Mouse (Mus musculus): ENCODE data around the gene Pklr. TPM values are rescaled to one million over a fixed set of nuclear protein-coding genes. Genes with fewer than 3 reads are reported as not detected.
A peak's percentile ranks its signal among the peaks of the same experiment; 100 is the strongest.

The Pklr gene
- polyA plus RNA-seq, 1 experiment from 2014 or later: 0.66 TPM

- Histone ChIP-seq H3K36me3 (ENCODE audit: control insufficient read depth, insufficient read depth, low read length) (no peaks in the 10 kb centered on the region), H3K9me3 (ENCODE audit: control insufficient read depth, low read length) (no peaks in the 10 kb centered on the region), H3K9ac (replicated peaks; ENCODE audit: low read depth, low read length) (no peak overlapping the region), H3K4me2 (ENCODE audit: low read depth, low read length) (no peak overlapping the region), H3K27ac (ENCODE audit: low read depth, low read length) (no peak overlapping the region), H3K4me3 (ENCODE audit: low read depth, low read length) (no peak overlapping the region), H3K4me1 (ENCODE audit: control insufficient read depth, insufficient read depth, low read length) (no peaks in the 10 kb centered on the region), H3K27me3 (ENCODE audit: control insufficient read depth, insufficient read depth, low read length) (no peaks in the 10 kb centered on the region)
- ATAC-seq (ENCODE audit: low read depth): no peak
- whole genome bisulfite sequencing: 76% methylated on average over 1 of the region's 1 CpGs
These were observed 27.8 kb upstream of the Pklr start for GRCm38 (mm10) chr3:89108146-89108545.

GRCm38 (mm10) chr3:89113058-89113457, 22.9 kb upstream of the Pklr start:
- Histone ChIP-seq H3K9ac (replicated peaks; ENCODE audit: low read depth, low read length) (no peak overlapping the region), H3K27me3 (ENCODE audit: control insufficient read depth, insufficient read depth, low read length) (no peaks in the 10 kb centered on the region), H3K4me2 (ENCODE audit: low read depth, low read length) (no peak overlapping the region), H3K36me3 (ENCODE audit: control insufficient read depth, insufficient read depth, low read length) (no peaks in the 10 kb centered on the region), H3K4me1 (ENCODE audit: control insufficient read depth, insufficient read depth, low read length) (no peaks in the 10 kb centered on the region), H3K9me3 (ENCODE audit: control insufficient read depth, low read length) (no peaks in the 10 kb centered on the region), H3K4me3 (ENCODE audit: low read depth, low read length) (no peak overlapping the region), H3K27ac (ENCODE audit: low read depth, low read length) (no peak overlapping the region)
- no peak for ATAC-seq (ENCODE audit: low read depth)
- 90% methylated on average over 4 of the region's 4 CpGs for WGBS

GRCm38 (mm10) chr3:89115522-89115921, 20.4 kb upstream of the Pklr start:
- no peaks in the 10 kb centered on the region for H3K27me3 ChIP-seq (ENCODE audit: control insufficient read depth, insufficient read depth, low read length)
- no peak for ATAC-seq (ENCODE audit: low read depth)
- WGBS: 0% methylated on average over 2 of the region's 2 CpGs
- no peaks in the 10 kb centered on the region for H3K9me3 ChIP-seq (ENCODE audit: control insufficient read depth, low read length)
- H3K27ac ChIP-seq (ENCODE audit: low read depth, low read length): no peak overlapping the region
- no peak overlapping the region for H3K4me2 ChIP-seq (ENCODE audit: low read depth, low read length)
- no peaks in the 10 kb centered on the region for H3K36me3 ChIP-seq (ENCODE audit: control insufficient read depth, insufficient read depth, low read length)
- H3K4me1 ChIP-seq (ENCODE audit: control insufficient read depth, insufficient read depth, low read length): no peaks in the 10 kb centered on the region
- no peak overlapping the region for H3K4me3 ChIP-seq (ENCODE audit: low read depth, low read length)
- H3K9ac ChIP-seq (replicated peaks; ENCODE audit: low read depth, low read length): no peak overlapping the region

GRCm38 (mm10) chr3:89123313-89123712, 12.6 kb upstream of the Pklr start:
- no peak for ATAC-seq (ENCODE audit: low read depth)
- no peaks in the 10 kb centered on the region for H3K9me3 ChIP-seq (ENCODE audit: control insufficient read depth, low read length)
- WGBS: 73% methylated on average over 2 of the region's 2 CpGs

GRCm38 (mm10) chr3:89124241-89124640, 11.7 kb upstream of the Pklr start:
- Histone ChIP-seq H3K27ac (ENCODE audit: low read depth, low read length) (no peak overlapping the region), H3K4me2 (ENCODE audit: low read depth, low read length) (no peak overlapping the region), H3K27me3 (ENCODE audit: control insufficient read depth, insufficient read depth, low read length) (no peaks in the 10 kb centered on the region), H3K9me3 (ENCODE audit: control insufficient read depth, low read length) (no peaks in the 10 kb centered on the region), H3K4me1 (ENCODE audit: control insufficient read depth, insufficient read depth, low read length) (no peaks in the 10 kb centered on the region), H3K36me3 (ENCODE audit: control insufficient read depth, insufficient read depth, low read length) (no peaks in the 10 kb centered on the region), H3K9ac (replicated peaks; ENCODE audit: low read depth, low read length) (no peak overlapping the region), H3K4me3 (ENCODE audit: low read depth, low read length) (no peak overlapping the region)
- no peak for ATAC-seq (ENCODE audit: low read depth)
- WGBS: 82% methylated on average over 3 of the region's 3 CpGs

More at GRCm38 (mm10) chr3:89123313-89123712, 12.6 kb upstream of the Pklr start:
- Histone ChIP-seq H3K27ac (ENCODE audit: low read depth, low read length) (no peak overlapping the region), H3K4me1 (ENCODE audit: control insufficient read depth, insufficient read depth, low read length) (no peaks in the 10 kb centered on the region), H3K4me3 (ENCODE audit: low read depth, low read length) (no peak overlapping the region), H3K9ac (replicated peaks; ENCODE audit: low read depth, low read length) (no peak overlapping the region), H3K36me3 (ENCODE audit: control insufficient read depth, insufficient read depth, low read length) (no peaks in the 10 kb centered on the region), H3K27me3 (ENCODE audit: control insufficient read depth, insufficient read depth, low read length) (no peaks in the 10 kb centered on the region), H3K4me2 (ENCODE audit: low read depth, low read length) (no peak overlapping the region)

GRCm38 (mm10) chr3:89125981-89126380, 10.0 kb upstream of the Pklr start:
- H3K4me3 ChIP-seq (ENCODE audit: low read depth, low read length): no peak overlapping the region
- no peak for ATAC-seq (ENCODE audit: low read depth)
- no peak overlapping the region for H3K4me2 ChIP-seq (ENCODE audit: low read depth, low read length)
- no peak overlapping the region for H3K27ac ChIP-seq (ENCODE audit: low read depth, low read length)
- no peak overlapping the region for H3K9ac ChIP-seq (replicated peaks; ENCODE audit: low read depth, low read length)
- no peaks in the 10 kb centered on the region for H3K4me1 ChIP-seq (ENCODE audit: control insufficient read depth, insufficient read depth, low read length)
- H3K27me3 ChIP-seq (ENCODE audit: control insufficient read depth, insufficient read depth, low read length): no peaks in the 10 kb centered on the region
- no peaks in the 10 kb centered on the region for H3K36me3 ChIP-seq (ENCODE audit: control insufficient read depth, insufficient read depth, low read length)
- H3K9me3 ChIP-seq (ENCODE audit: control insufficient read depth, low read length): no peaks in the 10 kb centered on the region
- 91% methylated on average over 3 of the region's 3 CpGs for WGBS

- no peaks in the 10 kb centered on the region for H3K27me3 ChIP-seq (ENCODE audit: control insufficient read depth, insufficient read depth, low read length)
- H3K4me1 ChIP-seq (ENCODE audit: control insufficient read depth, insufficient read depth, low read length): no peaks in the 10 kb centered on the region
- 97% methylated on average over 3 of the region's 3 CpGs for WGBS
- no peaks in the 10 kb centered on the region for H3K36me3 ChIP-seq (ENCODE audit: control insufficient read depth, insufficient read depth, low read length)
- H3K9me3 ChIP-seq (ENCODE audit: control insufficient read depth, low read length): no peaks in the 10 kb centered on the region
- H3K4me3 ChIP-seq (ENCODE audit: low read depth, low read length): no peak overlapping the region
- no peak overlapping the region for H3K27ac ChIP-seq (ENCODE audit: low read depth, low read length)
- ATAC-seq (ENCODE audit: low read depth): no peak
- no peak overlapping the region for H3K9ac ChIP-seq (replicated peaks; ENCODE audit: low read depth, low read length)
- no peak overlapping the region for H3K4me2 ChIP-seq (ENCODE audit: low read depth, low read length)
These were observed 6.0 kb upstream of the Pklr start for GRCm38 (mm10) chr3:89129908-89130307.

- no peak overlapping the region for H3K4me3 ChIP-seq (ENCODE audit: low read depth, low read length)
- 43% methylated on average over 4 of the region's 4 CpGs for WGBS
- no peak overlapping the region for H3K27ac ChIP-seq (ENCODE audit: low read depth, low read length)
- H3K4me2 ChIP-seq (ENCODE audit: low read depth, low read length): peak overlapping the region; percentile 53; the same call in 1 of the 2 replicates
- H3K27me3 ChIP-seq (ENCODE audit: control insufficient read depth, insufficient read depth, low read length): no peaks in the 10 kb centered on the region
- H3K4me1 ChIP-seq (ENCODE audit: control insufficient read depth, insufficient read depth, low read length): no peaks in the 10 kb centered on the region
- H3K9ac ChIP-seq (replicated peaks; ENCODE audit: low read depth, low read length): peak overlapping the region; percentile 25; the same call in 1 of the 2 replicates
- no peak for ATAC-seq (ENCODE audit: low read depth)
- no peaks in the 10 kb centered on the region for H3K9me3 ChIP-seq (ENCODE audit: control insufficient read depth, low read length)
- H3K36me3 ChIP-seq (ENCODE audit: control insufficient read depth, insufficient read depth, low read length): no peaks in the 10 kb centered on the region
These were observed 4.1 kb upstream of the Pklr start for GRCm38 (mm10) chr3:89131816-89132215.

- Histone ChIP-seq H3K4me2 (ENCODE audit: low read depth, low read length) (peak overlapping the region; percentile 53), H3K4me3 (ENCODE audit: low read depth, low read length) (peak overlapping the region; percentile 24), H3K36me3 (ENCODE audit: control insufficient read depth, insufficient read depth, low read length) (no peaks in the 10 kb centered on the region), H3K9me3 (ENCODE audit: control insufficient read depth, low read length) (no peaks in the 10 kb centered on the region), H3K27me3 (ENCODE audit: control insufficient read depth, insufficient read depth, low read length) (no peaks in the 10 kb centered on the region), H3K27ac (ENCODE audit: low read depth, low read length) (no peak overlapping the region), H3K4me1 (ENCODE audit: control insufficient read depth, insufficient read depth, low read length) (no peaks in the 10 kb centered on the region), H3K9ac (replicated peaks; ENCODE audit: low read depth, low read length) (peak overlapping the region; percentile 25; the same call in 1 of the 2 replicates)
- 17% methylated on average over 29 of the region's 30 CpGs for WGBS
- peak; percentile 49; the same call in 1 of the 2 replicates for ATAC-seq (ENCODE audit: low read depth)
These were observed 3.5 kb upstream of the Pklr start for GRCm38 (mm10) chr3:89132285-89133062.
